Mouse (Mus musculus) layer of hippocampus, postnatal 36 days (tissue): ENCODE measurements around the gene Myo18a. TPM values are rescaled to one million over a fixed set of nuclear protein-coding genes. Genes with fewer than 3 reads are reported as not detected.

Source experiments
- DNase-seq, 2 experiments: peaks; one replicate each; pipeline ENCODE4 v3.0.0; 2022
- total RNA-seq, 2 experiments: library from RNA; stranded (reverse); gene quantifications; 2 replicates each; pipeline ENCODE4 v1.2.3; 2021

The Myo18a gene
- total RNA-seq, 2 experiments from 2014 or later, result 136 to 158 TPM

- DNase-seq, result no peak
These were observed 73.7 kb downstream of the Myo18a start for GRCm38 (mm10) chr11:77836751-77837150.

GRCm38 (mm10) chr11:77837856-77838255 is 74.8 kb downstream of the Myo18a start:
- DNase-seq, result no peak

GRCm38 (mm10) chr11:77840523-77841245 is 77.6 kb downstream of the Myo18a start:
- no peak for DNase-seq

GRCm38 (mm10) chr11:77843068-77843905 is 80.2 kb downstream of the Myo18a start:
- DNase-seq, result no peak

GRCm38 (mm10) chr11:77843906-77844200 is 80.8 kb downstream of the Myo18a start:
- DNase-seq, result no peak

GRCm38 (mm10) chr11:77847599-77848128 is 84.6 kb downstream of the Myo18a start:
- DNase-seq, result no peak

- DNase-seq, result no peak
These were observed 85.1 kb downstream of the Myo18a start for GRCm38 (mm10) chr11:77848131-77848530.

GRCm38 (mm10) chr11:77849151-77849550 is 86.1 kb downstream of the Myo18a start:
- DNase-seq, result no peak

GRCm38 (mm10) chr11:77850401-77851244 is 87.6 kb downstream of the Myo18a start:
- DNase-seq, result peak; percentile 72 to 80

GRCm38 (mm10) chr11:77851483-77852010 is 88.5 kb downstream of the Myo18a start:
- no peak for DNase-seq

- DNase-seq, result no peak
These were observed 89.1 kb downstream of the Myo18a start for GRCm38 (mm10) chr11:77852195-77852594.

GRCm38 (mm10) chr11:77852941-77853668 is 90.1 kb downstream of the Myo18a start:
- DNase-seq, result no peak

- DNase-seq, result no peak
These were observed 91.6 kb downstream of the Myo18a start for GRCm38 (mm10) chr11:77854641-77855040.

- DNase-seq, result no peak
These were observed 92.3 kb downstream of the Myo18a start for GRCm38 (mm10) chr11:77855396-77855795.

GRCm38 (mm10) chr11:77857089-77857488 is 94.0 kb downstream of the Myo18a start:
- DNase-seq, result no peak

- no peak for DNase-seq
These were observed 95.5 kb downstream of the Myo18a start for GRCm38 (mm10) chr11:77858589-77858988.

- no peak for DNase-seq
These were observed 97.9 kb downstream of the Myo18a start for GRCm38 (mm10) chr11:77860947-77861346.

- DNase-seq, result no peak
These were observed 99.8 kb downstream of the Myo18a start for GRCm38 (mm10) chr11:77862887-77863286.

- DNase-seq, result no peak
These were observed 101.7 kb downstream of the Myo18a start for GRCm38 (mm10) chr11:77864771-77865170.

- no peak for DNase-seq
These were observed 104.5 kb downstream of the Myo18a start for GRCm38 (mm10) chr11:77867419-77868083.

- DNase-seq, result peak; percentile 73 to 75
These were observed 108.4 kb downstream of the Myo18a start for GRCm38 (mm10) chr11:77871436-77871835.
